Mouse (Mus musculus): ENCODE measurements around the gene Gm9970. TPM values are rescaled to one million over a fixed set of nuclear protein-coding genes. Genes with fewer than 3 reads are reported as not detected.

Gene Gm9970
- not detected for total RNA-seq (2021)
- long read RNA-seq, experiment 1: 0 reads
- long read RNA-seq, experiment 2: 0 reads

DNA sequence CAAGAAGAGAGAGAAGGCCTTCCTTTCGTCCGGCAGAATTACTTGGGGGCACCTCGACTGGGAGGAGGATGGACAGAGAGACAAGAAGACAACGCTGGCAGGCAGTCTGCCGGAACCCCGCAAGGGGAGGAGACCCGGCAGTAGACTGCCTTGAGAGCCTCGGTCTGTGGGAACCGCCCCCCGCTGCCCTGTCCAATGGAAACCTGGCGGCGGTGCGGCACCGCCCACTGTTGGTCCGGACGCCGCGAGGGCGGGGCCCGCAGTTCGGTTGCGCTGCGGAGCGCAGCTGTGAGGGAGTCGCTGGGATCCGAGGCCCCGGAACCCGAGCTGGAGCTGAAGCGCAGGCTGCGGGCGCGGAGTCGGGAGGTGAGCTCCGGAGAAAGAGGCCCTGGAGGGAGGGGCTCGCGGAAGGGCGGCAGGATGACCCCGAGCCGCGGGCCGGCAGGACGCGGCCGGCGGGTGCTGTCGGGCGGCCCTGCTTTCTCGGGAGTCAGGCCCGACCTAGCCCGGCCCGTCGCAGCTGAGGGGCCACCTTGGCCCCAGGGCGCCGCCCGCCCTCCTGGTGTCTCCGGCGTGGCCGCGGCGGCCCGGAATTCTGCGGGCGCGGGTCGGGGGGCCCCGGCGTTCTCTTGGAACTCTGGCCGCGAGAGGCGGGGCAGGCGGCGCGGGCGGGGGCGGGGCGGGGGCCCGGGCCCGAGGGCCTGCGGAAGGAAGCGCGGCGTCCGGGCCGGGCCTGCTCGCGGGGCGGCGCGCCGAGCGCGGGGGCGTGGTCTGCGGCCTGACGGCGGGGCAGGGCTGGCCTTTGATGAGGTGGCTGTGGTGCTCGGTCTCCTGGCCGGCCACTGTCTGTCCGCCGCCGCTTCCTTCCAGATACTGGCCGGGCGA lies at the start of gene Gm9970, which contains the start of gene Nrbp1:
TSS of gene Gm9970 (minus strand) at position 596 of the 885 bp plus-strand sequence.
TSS of gene Nrbp1 (plus strand) at position 228 of the 885 bp plus-strand sequence.
- DNase-seq (ENCODE audit: low spot score): peak; percentile 95

DNA sequence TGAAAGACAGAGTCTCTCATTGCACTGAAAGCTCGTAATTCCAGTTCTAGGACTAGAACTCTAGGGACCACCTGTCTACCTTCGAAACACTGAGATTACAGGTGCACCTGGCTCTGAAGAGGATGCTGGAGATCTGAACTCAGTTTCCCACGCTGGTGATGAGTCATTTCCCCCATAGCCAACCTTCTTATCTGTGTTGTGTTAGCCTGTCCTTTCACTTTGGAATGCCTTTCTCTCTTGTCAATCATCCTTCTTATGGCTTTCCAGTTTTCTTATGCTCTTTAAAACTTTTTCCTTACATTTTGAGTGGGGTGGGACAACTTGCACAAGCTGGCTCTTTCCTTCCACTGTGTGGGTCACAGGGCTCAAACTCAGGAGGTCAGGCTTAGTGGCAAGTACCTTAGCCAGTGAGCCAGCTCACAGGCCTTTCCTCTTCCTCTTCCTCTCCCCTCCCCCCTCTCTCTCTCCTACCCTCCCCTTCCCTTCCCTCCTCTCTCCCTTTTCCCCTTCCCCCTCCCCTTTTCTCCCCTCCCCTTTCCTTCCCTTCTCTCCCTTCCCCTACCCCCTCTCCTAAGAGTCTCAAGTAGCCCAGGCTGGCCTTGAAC lies 48.7 kb upstream of the Gm9970 start:
- DNase-seq (ENCODE audit: low spot score): no peak

- no peak for DNase-seq (ENCODE audit: low spot score)
Observed at GRCm38 (mm10) chr5:31288655-31289054, 47.6 kb upstream of the Gm9970 start.

DNA sequence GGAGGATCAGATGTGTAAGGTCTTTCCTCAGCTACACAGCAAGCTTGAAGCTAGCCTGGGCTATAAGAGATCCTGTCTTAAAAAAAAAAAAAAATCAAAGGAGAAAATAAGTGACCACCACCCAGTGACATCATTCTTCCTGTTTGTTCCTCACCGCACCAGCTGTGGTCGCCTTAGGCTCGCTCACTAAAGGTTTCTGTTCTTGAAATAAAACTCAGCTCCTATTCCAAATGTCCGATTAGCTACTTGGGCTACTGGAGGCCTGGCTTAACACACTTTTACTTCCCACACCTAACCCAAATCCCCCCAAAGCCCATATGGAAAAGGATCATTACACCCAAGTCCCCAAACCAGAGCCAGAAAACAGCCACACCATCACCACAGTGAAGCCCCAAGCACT lies 47.2 kb upstream of the Gm9970 start:
- no peak for DNase-seq (ENCODE audit: low spot score)

GRCm38 (mm10) chr5:31279245-31279988 lies 38.4 kb upstream of the Gm9970 start:
- no peak for DNase-seq (ENCODE audit: low spot score)

GRCm38 (mm10) chr5:31273018-31273417 lies 32.0 kb upstream of the Gm9970 start:
- DNase-seq (ENCODE audit: low spot score): no peak

DNA sequence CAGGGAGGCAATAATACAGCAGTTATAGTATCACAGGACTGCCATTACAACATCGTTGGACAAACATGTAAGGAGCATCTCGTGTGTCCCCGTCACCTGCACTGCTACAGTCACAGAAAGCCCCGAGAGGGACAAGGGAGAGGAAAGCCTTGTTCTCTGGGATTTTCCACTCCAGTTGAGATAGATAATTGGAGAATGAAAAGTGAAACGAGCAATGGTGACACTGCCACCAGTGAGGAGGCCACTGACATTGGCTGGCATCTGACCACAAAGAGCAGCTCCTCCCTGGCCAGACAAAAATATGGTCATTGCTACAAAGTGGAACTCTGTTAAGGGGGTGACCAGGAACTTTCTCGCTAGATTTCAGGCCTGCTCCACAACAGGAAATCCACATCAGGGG lies 26.7 kb upstream of the Gm9970 start:
- no peak for DNase-seq (ENCODE audit: low spot score)

DNA sequence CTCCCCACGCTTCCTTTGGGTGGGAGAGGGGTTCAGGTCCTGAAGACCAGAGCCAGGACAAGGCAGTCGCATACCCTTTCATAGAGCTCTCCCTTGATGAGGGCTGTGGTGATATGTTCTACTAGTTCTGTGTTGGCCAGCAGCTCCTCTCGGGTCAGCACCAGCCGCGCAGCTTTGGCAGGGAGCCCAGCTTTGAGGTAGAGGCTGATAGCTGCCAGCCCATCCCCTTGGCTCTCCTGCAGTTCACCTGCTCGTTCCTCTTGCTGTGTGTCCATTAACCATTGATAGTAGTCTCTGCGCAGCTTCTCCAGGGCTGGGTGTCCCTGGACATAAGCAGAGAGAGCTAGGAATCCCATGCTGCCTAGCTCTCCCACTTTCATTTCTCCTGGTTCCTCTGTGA lies 25.1 kb upstream of the Gm9970 start:
- no peak for DNase-seq (ENCODE audit: low spot score)

GRCm38 (mm10) chr5:31257616-31258015 lies 16.6 kb upstream of the Gm9970 start:
- no peak for DNase-seq (ENCODE audit: low spot score)

DNA sequence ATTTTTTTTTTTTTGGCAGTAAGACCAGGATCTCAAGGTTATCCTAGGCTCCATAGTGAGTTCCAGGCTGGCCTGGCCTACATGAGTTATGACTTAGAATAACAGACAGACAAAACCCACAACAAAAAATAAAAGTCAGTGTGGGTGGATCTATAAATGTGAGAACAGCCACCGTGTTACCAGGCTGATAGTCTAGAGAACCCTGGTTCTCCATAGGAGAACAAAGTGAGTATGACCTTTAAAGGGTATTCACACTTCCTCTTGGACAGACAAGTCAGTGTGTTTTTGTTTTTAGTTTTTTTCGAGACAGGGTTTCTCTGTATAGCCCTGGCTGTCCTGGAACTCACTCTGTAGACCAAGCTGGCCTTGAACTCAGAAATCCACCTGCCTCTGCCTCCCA lies 14.9 kb upstream of the Gm9970 start:
- DNase-seq (ENCODE audit: low spot score): no peak

- DNase-seq (ENCODE audit: low spot score): no peak
Observed at GRCm38 (mm10) chr5:31255381-31255780, 14.3 kb upstream of the Gm9970 start.

- no peak for DNase-seq (ENCODE audit: low spot score)
Observed at GRCm38 (mm10) chr5:31254901-31255300, 13.9 kb upstream of the Gm9970 start.

GRCm38 (mm10) chr5:31254452-31254851 lies 13.4 kb upstream of the Gm9970 start:
- DNase-seq (ENCODE audit: low spot score): peak; percentile 27

DNA sequence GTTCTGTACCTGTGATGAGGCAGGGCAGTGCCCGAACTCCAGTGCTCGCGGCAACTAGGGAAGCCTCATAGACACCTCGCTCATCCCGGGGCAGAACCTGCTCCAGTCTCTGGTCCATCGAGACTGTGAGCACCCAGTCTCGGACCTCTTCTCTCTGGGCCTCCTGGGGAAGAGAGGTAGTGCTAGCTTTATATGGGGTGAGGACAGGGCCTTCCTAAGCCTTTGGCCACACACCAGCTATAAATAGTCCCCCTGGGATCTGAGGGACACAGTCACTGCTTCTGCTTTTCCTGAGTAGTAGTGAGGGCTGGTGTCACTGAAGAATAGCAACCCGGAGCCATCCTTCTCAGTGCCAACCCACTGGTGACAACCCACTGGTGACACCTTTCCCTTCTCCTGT lies 12.8 kb upstream of the Gm9970 start:
- DNase-seq (ENCODE audit: low spot score): no peak

GRCm38 (mm10) chr5:31252795-31253545 lies 11.9 kb upstream of the Gm9970 start:
- no peak for DNase-seq (ENCODE audit: low spot score)

GRCm38 (mm10) chr5:31252151-31252550 lies 11.1 kb upstream of the Gm9970 start:
- no peak for DNase-seq (ENCODE audit: low spot score)

GRCm38 (mm10) chr5:31251541-31252101 lies 10.6 kb upstream of the Gm9970 start, which contains the start of gene Krtcap3:
Krtcap3 (plus strand) TSS chr5:31251691.
- no peak for DNase-seq (ENCODE audit: low spot score)

DNA sequence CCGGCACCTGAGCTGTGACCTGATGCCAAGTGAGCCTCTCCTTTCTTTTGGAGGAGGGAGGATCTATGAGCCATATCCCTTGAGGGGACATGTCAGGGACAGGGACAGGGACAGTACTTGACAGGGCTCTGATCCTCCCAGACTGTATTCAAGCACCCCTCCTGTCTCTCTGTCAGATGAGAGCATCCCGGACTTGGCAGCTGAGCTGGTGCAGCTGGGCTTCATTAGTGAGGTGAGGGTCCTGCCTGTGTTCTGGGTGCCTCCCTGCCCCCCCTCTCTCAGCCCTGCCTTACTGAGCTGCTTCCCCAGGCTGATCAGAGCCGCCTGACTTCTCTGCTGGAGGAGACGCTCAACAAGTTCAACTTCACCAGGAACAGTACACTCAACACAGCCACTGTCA lies 9.7 kb upstream of the Gm9970 start:
- no peak for DNase-seq (ENCODE audit: low spot score)

GRCm38 (mm10) chr5:31242191-31242590 lies 1.2 kb upstream of the Gm9970 start:
- DNase-seq (ENCODE audit: low spot score): no peak

DNA sequence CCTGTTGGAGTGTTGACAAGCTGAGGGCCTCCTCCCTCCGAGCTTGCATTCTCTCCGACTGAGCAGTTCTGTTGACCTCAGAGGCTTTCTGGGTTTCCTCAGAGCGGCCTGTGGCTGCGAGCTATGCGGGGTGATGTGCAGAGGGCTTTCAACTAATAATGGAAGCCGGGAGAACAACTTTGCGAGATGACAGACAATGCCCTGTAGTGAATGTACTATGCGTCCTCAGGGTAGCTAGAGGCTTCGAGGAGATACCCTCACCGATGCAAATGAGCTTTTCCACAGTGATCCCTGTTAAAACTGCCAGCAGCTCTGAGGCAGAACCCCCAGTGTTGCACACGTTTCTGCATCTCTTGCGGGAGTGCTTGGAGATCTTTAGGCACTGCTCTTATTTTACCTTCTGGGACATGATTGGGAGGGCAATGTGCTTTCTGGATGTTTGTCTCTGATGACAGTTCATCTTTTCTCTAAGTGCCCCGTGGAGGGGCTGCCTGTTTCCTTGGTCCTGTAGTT lies 546 bp upstream of the Gm9970 start:
- no peak for DNase-seq (ENCODE audit: low spot score)

- no peak for DNase-seq (ENCODE audit: low spot score)
Observed at GRCm38 (mm10) chr5:31226641-31227040, 14.4 kb downstream of the Gm9970 start.

All from gastrocnemius, adult 18-20 months (tissue).